Mouse (Mus musculus): ENCODE measurements at regions not wholly inside any gene's neighbourhood (a gene's known extent, or its start where the extent isn't known, plus 50 kb on each side); places are given as distances from the start of the nearest gene placed in this dataset.

DNA sequence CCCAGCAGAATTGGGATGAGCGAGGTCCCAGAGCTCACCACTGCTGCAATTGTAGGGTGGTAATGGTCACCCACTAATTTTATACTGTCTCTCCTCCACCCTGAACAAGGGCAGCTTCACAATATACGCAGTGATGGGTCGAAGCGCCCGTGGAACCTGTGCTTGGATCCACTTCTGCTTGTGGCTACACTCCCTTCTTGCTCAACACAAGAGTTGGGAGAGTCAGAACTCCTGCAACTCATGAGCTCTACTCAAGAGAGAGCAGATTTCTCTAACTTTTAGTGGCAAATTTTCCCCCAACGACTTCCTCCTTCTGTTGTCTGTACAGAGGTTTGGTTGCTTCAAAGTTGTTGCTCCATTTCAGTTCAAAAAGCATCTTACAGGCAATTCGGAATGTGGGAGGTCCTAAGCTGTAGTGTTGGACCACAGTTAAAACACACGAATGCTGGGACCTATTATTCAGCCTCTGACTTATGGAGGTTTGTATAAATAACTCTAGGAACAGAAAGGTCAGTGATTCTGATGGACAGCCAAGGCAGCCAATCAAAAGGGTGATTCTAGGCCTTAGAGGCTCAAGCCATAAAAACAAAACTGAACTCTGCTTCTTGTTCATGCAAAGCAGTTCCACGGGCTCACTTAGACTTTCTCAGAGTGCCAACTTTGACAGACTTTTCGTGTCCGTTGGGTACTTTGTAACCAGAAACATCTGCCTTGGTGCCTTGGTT is 227.8 kb upstream of the Meis1 start:
- DNase-seq (ENCODE audit: low read depth, low spot score), result no peak

DNA sequence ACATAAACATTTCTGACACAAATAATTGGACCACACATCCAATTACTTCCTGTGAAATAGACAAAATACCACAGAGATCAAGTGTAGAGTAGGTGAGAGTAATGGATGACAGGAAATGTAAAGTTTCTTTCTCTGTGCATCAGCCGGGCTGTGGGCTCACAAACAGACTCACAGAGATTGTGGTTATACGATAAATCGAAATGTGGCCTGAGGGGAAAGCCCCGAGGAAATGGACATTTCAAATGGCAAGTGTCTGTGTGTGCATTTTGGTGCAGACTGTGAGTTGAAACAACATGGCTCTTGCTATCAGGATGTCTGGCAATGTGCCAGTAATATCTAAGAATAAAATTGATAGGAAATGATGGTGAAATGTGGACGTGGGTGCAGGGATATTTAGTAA is 234.8 kb upstream of the Meis1 start:
- no peak for DNase-seq (ENCODE audit: low read depth, low spot score)

DNA sequence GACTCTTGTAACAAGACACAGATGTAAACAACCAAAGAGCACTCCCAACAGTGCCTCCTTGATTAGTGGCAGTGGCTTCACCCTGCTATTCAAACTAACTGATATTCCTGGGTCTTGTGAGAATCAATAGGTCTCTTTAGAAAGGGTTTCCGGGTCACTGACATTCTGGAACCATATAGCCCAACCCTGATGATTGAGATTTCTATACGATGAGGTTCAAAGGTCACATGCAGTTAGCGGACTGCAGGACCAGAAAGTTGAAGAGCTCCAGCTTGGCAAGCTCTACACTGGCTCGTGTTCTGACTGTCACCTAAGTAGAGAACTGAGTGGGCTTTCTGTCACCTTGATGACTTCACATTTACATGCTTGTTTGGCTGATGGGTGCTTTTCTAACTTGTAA is 235.4 kb upstream of the Meis1 start:
- no peak for DNase-seq (ENCODE audit: low read depth, low spot score)

DNA sequence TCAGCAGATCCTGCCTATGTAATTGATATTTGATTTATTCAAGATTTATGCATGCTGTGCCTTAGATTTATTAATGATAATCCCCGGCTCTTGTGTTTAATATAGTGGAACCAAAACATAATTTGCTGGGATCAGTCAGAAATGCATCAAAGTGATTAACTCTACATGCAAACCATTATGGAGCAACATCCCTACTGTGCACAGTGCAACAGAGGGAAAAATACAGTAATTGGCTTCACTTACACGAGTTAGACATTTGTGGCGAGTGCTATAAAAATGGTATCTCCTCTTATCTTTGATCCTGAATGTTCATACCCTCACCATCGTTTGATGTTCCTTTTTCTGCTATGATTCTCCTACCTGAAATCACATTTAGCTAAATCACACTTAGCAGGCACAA is 238.8 kb upstream of the Meis1 start:
- no peak for DNase-seq (ENCODE audit: low read depth, low spot score)

DNA sequence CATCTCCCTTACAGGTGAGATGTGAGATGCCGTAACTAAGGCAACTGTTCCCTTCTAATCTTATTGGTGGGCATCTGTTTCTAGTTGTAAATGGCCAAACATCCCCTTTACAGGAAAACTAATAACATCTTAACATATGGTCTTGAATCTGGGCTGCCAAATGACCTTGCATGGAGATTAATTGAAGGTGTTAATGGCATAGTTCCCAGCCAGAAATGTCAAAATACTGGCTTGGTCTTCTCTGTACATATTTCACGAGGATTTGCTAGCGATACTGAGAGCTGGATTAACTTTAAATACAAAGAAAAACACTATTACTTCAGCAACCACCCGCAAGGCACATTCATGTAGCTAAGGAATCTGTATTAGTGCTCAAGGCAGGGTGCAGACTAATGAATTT is 244.0 kb upstream of the Meis1 start:
- DNase-seq (ENCODE audit: low read depth, low spot score), result no peak

DNA sequence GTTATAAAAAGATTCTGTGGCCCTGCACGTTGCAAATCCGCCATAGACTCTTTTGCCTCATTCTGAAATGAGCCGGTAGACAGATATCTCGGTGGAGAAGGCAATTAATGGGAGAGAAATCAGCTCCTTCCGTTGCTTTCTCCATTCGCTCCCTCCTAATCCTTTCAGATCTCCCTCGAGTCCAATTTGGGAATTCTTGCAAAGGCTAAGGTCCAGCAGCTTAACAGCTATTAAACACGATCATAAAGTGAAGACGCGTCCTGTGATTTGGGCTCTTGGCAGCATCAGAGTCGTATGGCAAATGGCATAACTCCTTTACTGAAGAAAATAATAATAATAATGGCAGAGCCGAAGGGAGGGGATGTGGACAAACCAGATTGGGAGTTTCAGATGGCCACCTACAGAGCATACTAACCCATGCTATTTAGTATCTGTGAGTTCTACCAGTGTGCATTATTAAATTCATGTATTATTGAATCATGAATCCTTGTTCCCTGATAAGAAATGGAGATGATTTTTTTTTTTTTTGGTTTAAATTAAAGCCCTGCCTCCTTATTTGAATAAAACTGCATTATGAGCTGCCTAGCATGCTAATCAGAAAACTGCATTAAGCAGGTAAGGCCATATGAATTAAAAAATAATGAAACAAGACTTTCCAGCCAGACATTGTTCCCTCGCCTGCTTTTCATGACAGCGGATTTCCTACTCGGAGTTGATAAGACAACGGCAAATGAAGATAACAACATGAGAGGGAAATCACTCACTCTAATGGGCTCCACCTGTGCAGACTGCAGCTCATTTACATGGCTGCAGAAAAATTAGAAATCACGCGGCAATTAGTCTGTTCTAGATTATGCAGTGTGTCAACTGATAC is 246.2 kb upstream of the Meis1 start:
- DNase-seq (ENCODE audit: low read depth, low spot score), result no peak

DNA sequence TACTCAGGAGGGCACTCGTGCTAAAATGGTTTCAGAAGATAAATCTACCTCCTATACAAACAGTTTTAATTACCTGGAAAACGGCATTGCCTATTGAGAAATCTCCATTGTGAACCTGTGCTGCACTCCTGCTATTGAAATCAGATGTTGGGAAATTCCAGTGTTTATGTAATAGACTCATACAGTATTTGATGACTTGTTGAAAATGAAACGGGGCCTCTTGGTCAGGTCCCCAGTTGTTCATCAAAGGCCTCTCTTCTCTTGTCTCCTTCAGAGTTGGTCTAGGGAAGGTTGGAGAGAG is 246.8 kb upstream of the Meis1 start:
- no peak for DNase-seq (ENCODE audit: low read depth, low spot score)

DNA sequence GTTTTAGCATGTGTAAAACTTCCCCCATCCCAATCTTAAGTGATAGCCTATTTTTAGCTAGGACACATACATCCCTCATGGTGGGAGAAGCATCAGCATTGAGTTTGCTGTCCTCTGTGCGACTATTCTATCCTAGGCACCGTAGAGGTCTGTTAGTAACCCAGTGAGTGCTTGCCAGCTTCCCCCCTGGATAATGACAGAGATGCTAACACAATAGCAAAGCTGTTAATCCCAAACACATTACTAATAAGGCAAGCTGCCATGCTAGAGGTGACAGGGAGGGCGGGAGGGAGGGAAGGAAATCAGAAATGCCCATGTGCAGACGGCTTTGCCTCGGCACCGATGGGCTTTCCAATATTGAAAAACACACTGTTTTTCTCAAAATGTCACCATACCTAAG is 272.2 kb upstream of the Meis1 start:
- no peak for DNase-seq (ENCODE audit: low read depth, low spot score)

DNA sequence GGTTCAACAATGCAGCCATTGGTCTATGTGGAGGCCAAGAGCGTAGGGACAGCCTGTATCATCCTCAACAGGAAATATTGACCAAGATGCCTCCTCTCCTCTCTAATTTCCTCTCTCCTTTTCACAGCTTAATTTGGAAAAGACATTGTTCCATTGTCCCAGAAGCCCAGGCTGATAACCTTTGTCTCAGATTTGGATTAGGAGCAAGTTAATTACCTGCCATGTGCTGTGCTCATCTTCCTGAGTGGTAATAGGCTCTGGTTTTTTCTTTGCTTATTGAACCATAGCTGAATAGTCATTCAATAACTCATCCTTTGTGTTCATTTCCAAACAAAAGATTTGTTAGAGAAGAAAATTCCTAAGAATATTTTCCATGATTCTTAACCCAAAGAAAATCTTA is 280.6 kb upstream of the Meis1 start:
- no peak for DNase-seq (ENCODE audit: low read depth, low spot score)

DNA sequence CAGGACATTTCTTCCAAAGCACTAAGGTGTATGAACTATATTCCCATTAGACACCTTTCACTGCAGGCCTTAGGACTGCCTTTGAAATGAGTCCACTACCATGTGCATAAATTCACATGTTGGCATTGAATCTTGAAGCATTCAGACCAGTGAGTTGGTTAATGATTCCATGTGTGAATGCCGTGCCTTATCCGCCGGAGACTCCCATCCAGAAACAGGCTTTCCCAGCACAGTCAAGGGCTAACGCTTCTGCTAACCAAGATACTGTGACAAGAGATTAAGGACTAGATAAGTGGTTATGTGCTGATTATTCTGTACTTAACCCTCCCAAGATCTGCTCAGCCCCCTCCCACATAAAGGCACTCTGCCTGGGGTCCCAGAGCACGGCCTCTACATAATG is 287.9 kb upstream of the Meis1 start:
- DNase-seq (ENCODE audit: low read depth, low spot score), result no peak

DNA sequence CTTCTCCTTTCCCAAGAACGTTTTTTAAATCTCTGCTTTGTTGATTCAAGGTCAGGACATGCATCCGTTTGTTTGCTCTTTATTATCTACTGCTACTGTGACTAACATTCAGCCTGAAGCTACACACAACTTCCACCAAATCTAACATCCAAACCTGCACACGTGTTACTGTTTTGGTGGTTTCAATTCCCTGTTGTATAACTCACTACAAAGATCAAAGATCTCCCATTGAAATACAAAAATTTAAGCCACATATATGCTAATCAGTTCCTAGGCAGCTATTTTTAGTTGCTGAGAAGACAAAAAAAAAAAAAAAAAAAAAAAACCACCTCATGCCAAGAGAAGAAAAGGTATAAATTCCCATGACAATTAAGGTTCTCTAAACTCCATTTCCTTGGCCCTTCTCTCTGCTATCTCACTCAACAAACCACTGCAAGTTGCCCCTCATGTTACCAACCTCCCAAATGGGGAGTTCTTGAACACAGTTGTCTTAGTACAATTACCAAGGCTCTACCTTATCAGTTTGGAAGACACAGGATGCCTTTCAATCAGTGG is 312.0 kb upstream of the Meis1 start:
- no peak for DNase-seq (ENCODE audit: low read depth, low spot score)

DNA sequence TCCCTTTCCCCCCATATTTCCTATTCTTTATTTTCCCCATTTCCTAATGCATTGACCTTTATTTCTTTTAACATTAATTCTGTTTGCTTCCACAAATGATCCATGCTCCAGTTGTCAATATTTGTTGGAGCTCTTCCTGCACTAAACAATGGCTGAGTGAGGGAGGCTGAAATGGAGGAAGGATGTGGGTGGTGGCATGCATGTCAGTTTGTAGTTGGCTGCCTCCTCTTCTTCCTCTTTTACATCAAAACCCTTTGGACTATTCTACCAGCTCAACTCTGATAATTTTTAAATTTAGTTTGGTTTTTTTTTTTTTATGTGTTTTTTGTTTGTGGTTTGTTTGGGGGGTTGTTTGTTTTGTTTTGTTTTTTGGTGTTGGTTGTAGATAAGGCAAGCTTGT is 313.5 kb upstream of the Meis1 start:
- DNase-seq (ENCODE audit: low read depth, low spot score), result no peak

DNA sequence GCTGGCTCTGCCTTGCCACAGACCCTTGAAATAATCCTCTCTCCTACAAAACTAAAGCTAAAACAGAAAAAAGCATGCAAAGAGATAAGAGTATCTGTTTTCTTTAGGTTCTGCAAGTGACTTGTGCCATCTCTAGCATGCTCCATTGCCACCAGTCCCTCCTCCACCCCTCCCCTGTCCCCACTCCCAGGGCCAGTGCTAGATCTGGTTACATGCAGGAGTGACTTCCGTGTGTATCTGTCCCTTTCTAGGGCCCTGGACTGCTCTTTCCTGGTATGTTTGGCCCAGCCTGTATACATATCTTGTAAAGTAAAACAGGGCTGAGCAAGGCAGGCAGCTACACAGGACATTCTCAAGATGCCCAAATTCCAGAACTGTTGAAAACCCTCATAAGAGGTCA is 313.9 kb upstream of the Meis1 start:
- DNase-seq (ENCODE audit: low read depth, low spot score), result no peak

DNA sequence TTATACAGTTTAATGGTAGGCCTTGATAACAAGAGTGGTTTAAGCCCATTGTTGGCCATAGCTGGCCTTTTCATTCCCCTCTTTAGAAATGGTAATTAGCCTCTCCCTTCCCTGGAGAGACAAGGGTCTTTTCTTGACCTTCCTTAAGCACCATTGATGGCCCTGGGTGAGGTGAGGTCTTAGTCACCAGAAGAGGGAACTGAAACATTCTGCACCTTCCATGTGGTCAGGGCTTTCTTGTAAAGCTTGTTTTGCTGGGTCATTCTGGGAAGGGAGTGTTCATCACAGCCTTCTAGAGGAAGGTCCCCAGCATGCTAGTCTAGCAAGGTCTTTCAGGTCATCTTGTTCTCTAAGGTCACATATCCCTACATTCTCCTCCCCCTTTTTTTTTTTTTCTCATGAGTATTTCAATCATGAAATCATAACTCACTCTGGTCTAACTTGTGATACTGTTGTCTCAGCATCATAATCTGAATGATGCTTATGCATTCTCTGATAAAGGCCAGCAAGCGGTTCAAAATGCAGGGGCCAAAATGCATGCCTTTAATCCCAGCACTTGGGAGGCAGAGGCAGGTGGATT is 315.2 kb upstream of the Meis1 start:
- DNase-seq (ENCODE audit: low read depth, low spot score), result no peak

DNA sequence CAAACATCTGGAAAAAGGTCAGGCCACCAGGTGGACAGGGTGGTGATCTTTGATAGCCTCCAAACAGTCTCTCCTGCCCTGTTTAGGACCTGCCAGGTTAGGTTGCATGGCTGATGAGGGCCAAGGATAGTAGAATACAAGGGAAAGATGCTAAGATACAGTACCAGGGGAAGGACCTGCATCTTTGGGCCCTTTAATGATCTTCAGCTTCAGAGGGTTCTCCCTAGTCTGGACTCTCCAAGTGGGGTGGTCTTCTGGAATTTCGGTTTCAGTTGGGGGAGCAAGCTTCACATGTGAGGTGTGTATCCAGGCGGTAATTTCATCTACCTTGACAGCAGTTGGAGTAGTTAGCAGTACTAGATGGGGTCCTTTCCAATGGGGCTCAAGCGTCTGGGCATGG is 316.6 kb upstream of the Meis1 start:
- DNase-seq (ENCODE audit: low read depth, low spot score), result no peak

DNA sequence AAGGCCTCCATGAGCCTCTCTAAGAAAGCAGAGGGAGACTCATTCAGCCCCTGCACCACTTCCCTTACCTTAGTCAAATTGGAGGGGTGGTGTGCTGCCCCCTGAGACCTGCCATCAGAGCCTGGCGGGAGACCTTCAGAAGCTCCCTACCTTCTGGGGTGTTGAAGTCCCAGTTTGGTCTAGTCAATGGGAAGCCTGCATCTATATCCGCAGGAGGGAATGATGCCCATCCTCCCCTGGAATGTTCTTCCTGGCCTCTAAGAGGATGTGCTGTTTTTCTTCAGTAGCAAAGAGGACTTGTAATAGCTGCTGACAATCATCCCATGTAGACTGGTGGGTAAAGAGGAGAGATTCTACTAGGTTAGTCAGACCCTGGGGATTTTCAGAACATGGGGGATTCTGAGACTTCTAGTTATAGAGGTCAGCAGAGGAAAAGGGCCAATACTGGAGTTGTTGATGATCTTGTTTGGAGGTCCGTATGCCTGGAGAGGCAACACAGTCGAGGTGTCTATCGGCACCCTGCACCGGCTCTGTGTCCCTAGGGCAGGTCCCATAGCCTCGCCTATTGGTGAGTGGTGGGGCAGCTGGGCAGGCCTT is 321.0 kb upstream of the Meis1 start:
- DNase-seq (ENCODE audit: low read depth, low spot score), result no peak

DNA sequence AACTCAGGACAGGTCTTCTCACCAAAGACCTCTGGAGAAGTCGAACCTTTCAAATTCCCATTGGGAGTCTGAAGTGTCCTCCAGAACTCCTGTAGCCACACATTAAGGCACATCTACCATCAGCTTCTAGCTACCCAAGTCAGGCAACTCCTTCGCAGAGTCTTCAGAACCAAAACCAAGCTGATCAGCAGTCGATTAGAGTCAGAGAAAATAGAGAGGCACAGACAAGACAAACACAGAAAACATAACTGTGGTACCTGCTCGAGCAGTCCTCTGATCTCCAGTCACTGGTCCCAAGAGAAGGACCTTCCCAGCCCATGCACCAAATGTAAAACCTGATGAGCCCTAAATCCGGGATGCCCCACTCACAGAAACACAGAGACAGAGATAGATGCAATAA is 322.1 kb upstream of the Meis1 start:
- no peak for DNase-seq (ENCODE audit: low read depth, low spot score)

DNA sequence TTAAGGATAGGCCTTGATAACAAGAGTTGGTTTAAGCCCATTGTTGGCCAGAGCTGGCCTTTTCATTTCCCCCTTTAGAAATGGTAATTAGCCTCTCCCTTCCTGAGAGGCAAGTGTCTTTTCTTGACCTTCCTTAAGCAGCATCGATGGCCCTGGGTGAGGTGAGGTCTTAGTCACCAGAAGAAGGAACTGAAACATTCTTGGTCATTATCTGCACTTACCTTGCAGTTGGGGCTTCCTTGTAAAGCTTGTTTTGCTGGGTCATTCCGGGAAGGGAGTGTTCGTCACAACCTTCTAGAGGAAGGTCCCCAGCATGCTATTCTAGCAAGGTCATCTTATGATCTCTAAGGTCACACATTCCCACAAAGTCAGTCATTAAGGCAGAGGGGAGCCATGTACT is 322.6 kb upstream of the Meis1 start:
- DNase-seq (ENCODE audit: low read depth, low spot score), result no peak

DNA sequence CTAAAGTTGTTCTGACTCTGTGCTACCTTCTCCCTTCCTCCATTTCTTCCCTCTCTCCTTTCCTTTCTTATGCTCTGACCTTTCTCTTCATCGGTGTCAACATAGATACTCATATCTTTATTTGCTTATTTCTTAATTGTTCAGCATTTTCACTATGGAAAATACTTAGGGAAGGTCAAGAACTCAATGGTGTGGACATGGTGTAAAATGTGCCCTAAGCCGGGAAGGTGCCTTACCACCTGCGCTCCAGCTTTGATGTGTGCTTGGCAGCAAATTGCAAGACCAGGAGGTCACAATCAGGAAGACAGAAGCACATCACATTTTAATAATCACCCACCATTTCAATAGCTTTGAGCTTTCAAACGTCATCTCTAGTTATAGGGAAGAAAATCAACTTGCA is 324.0 kb upstream of the Meis1 start:
- no peak for DNase-seq (ENCODE audit: low read depth, low spot score)

DNA sequence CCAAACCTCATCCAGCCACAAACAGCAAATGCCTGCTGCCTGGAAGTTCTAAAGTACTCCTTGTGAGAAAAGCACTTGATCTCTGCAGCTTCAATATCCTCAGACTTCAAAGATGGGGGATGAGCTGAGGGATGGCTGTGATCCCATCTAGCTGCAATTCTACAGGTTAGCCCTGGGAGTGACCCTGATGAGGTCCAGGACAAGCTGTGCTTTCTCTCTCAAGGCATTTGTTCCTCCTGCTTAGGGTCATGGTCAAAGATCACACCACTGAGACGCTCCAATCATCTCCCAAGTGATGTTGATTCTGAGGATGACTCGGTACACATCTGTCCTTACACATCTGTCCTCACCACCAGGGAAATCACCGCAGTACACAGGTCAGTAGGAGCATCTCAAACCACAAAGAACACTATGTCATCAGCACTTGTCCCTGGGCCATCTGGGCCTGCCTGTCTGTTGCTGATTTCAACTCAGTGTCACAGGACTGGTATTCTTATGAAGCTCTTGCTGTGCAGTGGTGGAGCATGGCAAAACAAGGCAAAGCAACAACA is 327.6 kb upstream of the Meis1 start:
- no peak for DNase-seq (ENCODE audit: low read depth, low spot score)

DNA sequence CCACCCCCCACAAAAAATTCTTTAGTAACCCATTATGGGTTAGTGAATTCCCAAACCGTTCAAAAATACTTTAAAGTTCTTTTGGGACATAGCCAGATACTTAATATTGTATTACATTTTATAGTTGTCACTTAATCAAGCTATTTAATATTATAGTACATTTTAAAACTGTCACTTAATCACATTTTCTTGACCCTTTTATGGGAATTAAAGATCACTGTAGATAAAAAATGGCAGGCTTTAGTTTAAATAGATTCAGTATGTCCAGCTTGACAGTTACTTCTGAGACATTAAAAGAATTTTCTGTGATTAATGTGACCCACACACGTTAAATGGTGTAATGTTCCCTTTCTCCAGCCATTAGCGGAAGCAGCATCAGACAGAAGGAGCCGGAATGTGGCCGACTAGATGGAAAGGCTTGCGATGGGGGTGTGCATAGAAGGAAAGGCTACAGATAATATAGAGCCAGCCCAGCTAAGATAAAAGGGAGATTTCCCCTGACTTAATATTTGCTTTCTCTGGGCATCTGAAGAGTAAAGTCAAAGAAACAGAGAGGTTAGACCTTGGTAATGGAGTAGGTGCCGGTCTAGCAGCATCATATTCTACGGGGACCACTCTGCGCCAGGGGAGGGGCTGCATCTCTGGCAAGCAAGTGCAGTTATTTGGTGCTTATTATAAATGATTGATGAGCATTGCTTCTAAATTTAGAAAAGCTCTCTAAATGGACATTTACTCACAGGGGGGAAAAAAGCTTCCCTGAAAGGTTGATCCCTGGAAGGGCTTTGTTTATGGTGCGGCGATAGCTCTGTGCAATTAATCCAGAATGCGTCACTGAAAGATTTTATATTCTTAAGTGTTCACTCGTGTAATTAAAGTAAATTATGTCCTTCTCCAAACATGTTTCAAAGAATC is 331.8 kb upstream of the Meis1 start:
- DNase-seq (ENCODE audit: low read depth, low spot score), result no peak
